Mouse (Mus musculus) cortical plate, adult 2 months (tissue): ENCODE results near the gene Golt1a.

Source experiments
- CTCF ChIP-seq: fragments of 200-500 bp; IDR thresholded peaks from 2 replicates; pipeline ENCODE4 v1.5.1; 2011; ENCODE audit warnings: mild to moderate bottlenecking, control low read depth, low read length; ENCODE audit not compliant: insufficient read depth; ENCODE audit errors: extremely low read depth
- POLR2A ChIP-seq: fragments of 200-500 bp; IDR thresholded peaks from 2 replicates; pipeline ENCODE4 v1.6.1; 2011; ENCODE audit warnings: mild to moderate bottlenecking, low read length, control low read depth; ENCODE audit not compliant: insufficient read depth; ENCODE audit errors: extremely low read depth

- TF ChIP-seq CTCF (no peak), POLR2A (no peak)
These were observed 61.8 kb downstream of the Golt1a start for GRCm38 (mm10) chr1:133371431-133371830.
